Mouse (Mus musculus): ENCODE data around the gene Ltb.

DNA sequence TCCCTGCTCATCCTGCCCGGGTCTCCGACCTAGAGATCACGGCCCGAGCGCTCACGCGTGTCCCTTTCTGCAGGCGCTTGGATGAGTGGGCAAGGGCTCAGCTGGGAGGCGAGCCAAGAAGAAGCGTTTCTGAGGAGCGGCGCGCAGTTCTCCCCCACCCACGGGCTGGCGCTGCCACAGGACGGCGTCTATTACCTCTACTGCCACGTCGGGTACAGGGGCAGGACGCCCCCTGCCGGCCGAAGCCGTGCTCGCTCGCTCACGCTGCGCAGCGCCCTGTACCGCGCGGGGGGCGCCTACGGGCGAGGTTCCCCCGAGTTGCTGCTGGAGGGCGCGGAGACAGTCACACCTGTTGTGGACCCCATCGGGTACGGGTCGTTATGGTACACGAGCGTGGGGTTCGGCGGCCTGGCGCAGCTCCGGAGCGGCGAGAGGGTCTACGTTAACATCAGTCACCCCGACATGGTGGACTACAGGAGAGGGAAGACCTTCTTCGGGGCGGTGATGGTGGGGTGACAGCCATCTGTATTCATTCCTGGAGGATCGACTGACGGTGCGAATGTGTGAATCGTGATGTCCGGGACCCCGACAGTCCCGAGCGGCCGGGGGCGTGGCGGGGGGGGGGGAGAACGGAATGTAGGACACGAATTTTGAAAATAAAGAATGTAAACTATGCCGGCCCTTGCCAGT lies 1.5 kb downstream of the Ltb start:
- no peak for TF ChIP-seq GATA1 (IDR thresholded peaks at IDR 0.05; ENCODE audit: borderline replicate concordance, low read length)
- TF ChIP-seq FLI1 (IDR thresholded peaks at IDR 0.05; ENCODE audit: low read length), result no peak
